Mouse (Mus musculus): Measurements from ENCODE around the gene Castor2.

- TF ChIP-seq EP300 (IDR thresholded peaks at IDR 0.05; ENCODE audit: insufficient read depth, low read depth, low read length) (no peak), CTCF (IDR thresholded peaks at IDR 0.05) (no peak), POLR2A (IDR thresholded peaks at IDR 0.05; ENCODE audit: insufficient read depth, low read depth, low read length) (no peak)
Observed at GRCm38 (mm10) chr5:134100232-134100771, 791 bp downstream of the Castor2 start.

All from heart, adult 2 months (tissue).